ENCODE assay signal across 7 mouse cellular contexts in the genomic region with DNA sequence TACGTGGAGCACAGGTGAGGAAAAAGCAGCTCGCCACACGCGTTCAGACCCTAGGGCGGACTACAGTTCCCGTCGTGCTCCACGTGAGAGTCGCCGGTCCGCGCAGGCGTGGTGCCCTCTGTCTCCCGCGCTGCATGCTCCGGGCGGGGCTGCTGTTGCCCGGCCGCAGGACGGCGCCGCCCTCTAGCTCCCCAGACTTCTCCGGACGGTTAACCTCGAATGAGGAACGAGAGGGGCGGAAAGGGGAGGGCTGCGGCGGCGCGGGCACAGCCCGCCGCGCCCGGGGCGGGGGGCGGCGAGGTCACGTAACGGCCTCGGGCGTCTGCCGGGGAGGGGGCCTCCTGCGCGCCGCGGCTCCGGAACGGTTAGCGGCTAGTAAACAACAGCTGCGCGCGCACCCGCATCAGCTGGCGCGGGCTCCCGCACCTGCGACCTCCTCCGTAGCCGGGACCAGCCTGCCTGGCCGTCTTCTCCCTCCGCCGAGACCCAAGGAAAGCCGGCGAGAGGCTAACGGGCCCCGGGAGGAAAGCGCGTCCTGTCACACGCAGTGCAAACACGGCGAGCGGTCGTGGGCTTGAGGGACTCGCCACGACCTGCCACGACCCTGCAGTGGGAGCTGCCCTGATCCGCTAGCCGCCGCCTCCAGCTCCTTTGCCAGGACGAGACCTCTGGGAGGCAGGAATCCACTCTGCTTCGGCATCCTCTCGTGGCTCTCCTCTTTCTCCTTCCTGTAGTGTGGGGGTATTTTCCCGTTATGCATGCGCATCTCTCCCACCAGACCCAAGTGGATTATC. TPM values are rescaled to one million over a fixed set of nuclear protein-coding genes. Genes with fewer than 3 reads are reported as not detected.
DNase-seq lines count a peak whose midpoint lies in the region; ATAC-seq lines count a peak whose summit lies in the region.

A gene (plus strand): TSS at position 378 of the 794 bp plus-strand sequence.

- no peaks in the 10 kb centered on the region for H3K9me3 ChIP-seq in intestine, embryonic 16.5 days (ENCODE audit: control insufficient read depth, low read length)
- H3K9me3 ChIP-seq in midbrain, embryonic 11.5 days (ENCODE audit: control insufficient read depth, low read length), result no peaks in the 10 kb centered on the region

- H3K4me1 ChIP-seq in intestine, embryonic 16.5 days (ENCODE audit: control insufficient read depth, insufficient read depth, low read length), result peaks cover 14% of the 10 kb centered on the region
- H3K4me1 ChIP-seq in midbrain, embryonic 11.5 days (ENCODE audit: control insufficient read depth, insufficient read depth, low read length), result peaks cover 16% of the 10 kb centered on the region

- peak; percentile 90 to 91 for DNase-seq in adrenal gland, adult 18-20 months (ENCODE audit: low spot score in 2 of 2)
- DNase-seq in embryo, embryonic 11 days, result peak; percentile 94
- DNase-seq in gastrocnemius, postnatal 36 days, result peak; percentile 86 to 92
- DNase-seq in left cerebral cortex, postnatal 36 days (ENCODE audit: low spot score in 2 of 2), result peak; percentile 89 to 91
- peak; percentile 98 for DNase-seq in midbrain, embryonic 11.5 days (ENCODE audit: low spot score, missing footprints)
- DNase-seq in skeletal muscle tissue, adult 2 months (ENCODE audit: low read depth, low spot score), result peak; percentile 91

- no peaks in the 10 kb centered on the region for H3K27me3 ChIP-seq in intestine, embryonic 16.5 days (replicated peaks; ENCODE audit: control insufficient read depth, insufficient read depth, low read length)
- H3K27me3 ChIP-seq in midbrain, embryonic 11.5 days (ENCODE audit: control insufficient read depth, insufficient read depth, low read length), result no peaks in the 10 kb centered on the region

- intact Hi-C loops in gastrocnemius, postnatal 36 days (cut with DNase I), result loop anchor here (10.0 kb wide), 1 partner anchor 49 kb away; no protein-coding TSS in a partner anchor
- intact Hi-C loops in left cerebral cortex, postnatal 36 days (cut with DNase I), result loop anchor here (2.0 kb wide), 1 partner anchor 25 kb away; no protein-coding TSS in a partner anchor

- H3K4me3 ChIP-seq in intestine, embryonic 16.5 days (ENCODE audit: low read length), result peak within 1 kb of the TSS; percentile 83
- H3K4me3 ChIP-seq in midbrain, embryonic 11.5 days (ENCODE audit: low read depth, low read length), result peak within 1 kb of the TSS; percentile 77

- no peaks in the 10 kb centered on the region for H3K36me3 ChIP-seq in intestine, embryonic 16.5 days (ENCODE audit: control insufficient read depth, insufficient read depth, low read length)
- no peaks in the 10 kb centered on the region for H3K36me3 ChIP-seq in midbrain, embryonic 11.5 days (ENCODE audit: control insufficient read depth, insufficient read depth, low read length)

- under 1% methylated on average over 84 of the region's 85 CpGs for WGBS in intestine, embryonic 16.5 days
- under 1% methylated on average over 76 of the region's 85 CpGs for WGBS in midbrain, embryonic 11.5 days

- peak within 1 kb of the TSS; percentile 72 for H3K4me2 ChIP-seq in intestine, embryonic 16.5 days (ENCODE audit: low read depth, low read length)
- H3K4me2 ChIP-seq in midbrain, embryonic 11.5 days, result peak within 1 kb of the TSS; percentile 67

- peak; percentile 96 for ATAC-seq in intestine, embryonic 16.5 days
- peak; percentile 96 for ATAC-seq in midbrain, embryonic 11.5 days (ENCODE audit: low FRiP score)

- peak within 1 kb of the TSS; percentile 85 for H3K27ac ChIP-seq in intestine, embryonic 16.5 days (ENCODE audit: low read length)
- H3K27ac ChIP-seq in midbrain, embryonic 11.5 days (ENCODE audit: low read depth, low read length), result peak within 1 kb of the TSS; percentile 89

- peak within 1 kb of the TSS; percentile 83 for H3K9ac ChIP-seq in intestine, embryonic 16.5 days (ENCODE audit: low read depth, low read length)
- peak within 1 kb of the TSS; percentile 77 for H3K9ac ChIP-seq in midbrain, embryonic 11.5 days (ENCODE audit: low read length)

RNA-seq across cellular contexts. Expression of the gene that starts here (rescaled TPM):
- 10 to 100 TPM; 26.9 to 32.5 TPM for total RNA-seq in adrenal gland, adult 18-20 months (2021)
- total RNA-seq in gastrocnemius, postnatal 36 days (2021), result 10 to 100 TPM; 18.5 to 27.1 TPM
- 11.9 and 14.9 TPM in 2 replicates for polyA plus RNA-seq in intestine, embryonic 16.5 days (2015; fragmentation: Nextera tagmentation; extraction: Ambion mirVana)
- total RNA-seq in left cerebral cortex, postnatal 36 days (2021), result 100 to 1,000 TPM; 114 to 134 TPM
- 14.4 and 16.0 TPM in 2 replicates for polyA plus RNA-seq in midbrain, embryonic 11.5 days (2014; fragmentation: Nextera tagmentation; extraction: Ambion mirVana)

Comparison
In these comparisons a context has a peak if more than half of its experiments do, and no peak if none do; other contexts are left out.
1. Peak in every context shown above with its lines: DNase-seq, ATAC-seq, H3K4me3 ChIP-seq and H3K27ac ChIP-seq.